Mouse (Mus musculus) lung, postnatal 0 days (tissue): Measurements from ENCODE around the gene Ntng2. TPM values are rescaled to one million over a fixed set of nuclear protein-coding genes. Genes with fewer than 3 reads are reported as not detected.
A peak's percentile ranks its signal among the peaks of the same experiment; 100 is the strongest.

Experiments used
- ATAC-seq: fragments of 200-750 bp; cut with Nextera tagmentation; 2 replicates; pipeline ENCODE4 v1.8.0; 2017; ENCODE audit warnings: moderate library complexity
- DNase-seq: peaks from one replicate; pipeline ENCODE4 v3.0.0-alpha.2; 2016; ENCODE audit warnings: low spot score
- H3K27ac ChIP-seq: fragments of 300-500 bp; sonication (generic); 2 replicates; pipeline ENCODE4 v1.5.1; 2014; ENCODE audit warnings: antibody characterized with exemption, mild to moderate bottlenecking, low read length, mixed read lengths
- H3K27me3 ChIP-seq: fragments of 300-500 bp; sonication (generic); replicated peaks from 2 replicates; pipeline ENCODE4 v1.6.1; 2014; ENCODE audit warnings: low read length, mixed read lengths; ENCODE audit not compliant: insufficient read depth
- H3K36me3 ChIP-seq: fragments of 300-500 bp; sonication (generic); 2 replicates; pipeline ENCODE4 v1.6.1; 2014; ENCODE audit warnings: low read length, mixed read lengths; ENCODE audit not compliant: insufficient read depth
- H3K4me1 ChIP-seq: fragments of 300-500 bp; sonication (generic); 2 replicates; pipeline ENCODE4 v1.6.1; 2014; ENCODE audit warnings: antibody characterized with exemption, low read depth, low read length, mixed read lengths; ENCODE audit not compliant: insufficient read depth
- H3K4me2 ChIP-seq: fragments of 300-500 bp; sonication (generic); replicated peaks from 2 replicates; pipeline ENCODE4 v1.6.1; 2014; ENCODE audit warnings: low read depth, mild to moderate bottlenecking, low read length, moderate library complexity, mixed read lengths
- H3K4me3 ChIP-seq: fragments of 300-500 bp; sonication (generic); 2 replicates; pipeline ENCODE4 v1.5.1; 2014; ENCODE audit warnings: low read depth, low read length
- H3K9ac ChIP-seq: fragments of 300-500 bp; sonication (generic); replicated peaks from 2 replicates; pipeline ENCODE4 v1.6.1; 2014; ENCODE audit warnings: low read depth, mild to moderate bottlenecking
- H3K9me3 ChIP-seq: fragments of 300-500 bp; sonication (generic); 2 replicates; pipeline ENCODE4 v1.6.1; 2016; ENCODE audit warnings: low read length, mixed read lengths
- CTCF ChIP-seq: IDR thresholded peaks from 2 replicates; pipeline ENCODE4 v1.5.1; 2016; ENCODE audit warnings: antibody characterized with exemption, mild to moderate bottlenecking
- EP300 ChIP-seq: IDR thresholded peaks from 2 replicates; pipeline ENCODE4 v1.6.1; 2016; ENCODE audit warnings: antibody characterized with exemption, mild to moderate bottlenecking, control low read depth
- WGBS: fragments of 180-500 bp; shearing (Covaris S2); extraction: QIAGEN DNeasy Blood & Tissue Kit; methylation state at CpG from one replicate; pipeline ENCODE4 v1.1.7; 2014; 5-methylcytosine and 5-hydroxymethylcytosine counted together
- polyA plus RNA-seq: library from polyadenylated mRNA; unstranded; fragments of >200 nt; fragmentation: Nextera tagmentation; extraction: Ambion mirVana; gene quantifications from 2 replicates; pipeline ENCODE4 v1.2.1, GENCODE M21; 2015

The Ntng2 gene
- polyA plus RNA-seq, 1 experiment from 2014 or later: 1.4 TPM

- no peak for TF ChIP-seq EP300
- TF ChIP-seq CTCF: no peak
- Histone ChIP-seq H3K4me1 (no peaks in the 10 kb centered on the region), H3K9ac (no peak overlapping the region), H3K9me3 (no peaks in the 10 kb centered on the region), H3K27ac (no peak overlapping the region), H3K27me3 (peaks cover 3% of the 10 kb centered on the region; the same call in 1 of the 2 replicates), H3K4me2 (no peak overlapping the region), H3K36me3 (no peaks in the 10 kb centered on the region), H3K4me3 (no peak overlapping the region)
- DNase-seq: no peak
- WGBS: 44% methylated on average over 12 of the region's 12 CpGs
- ATAC-seq: no peak
Measured at GRCm38 (mm10) chr2:29196844-29197243, 56.0 kb downstream of the Ntng2 start.

DNA sequence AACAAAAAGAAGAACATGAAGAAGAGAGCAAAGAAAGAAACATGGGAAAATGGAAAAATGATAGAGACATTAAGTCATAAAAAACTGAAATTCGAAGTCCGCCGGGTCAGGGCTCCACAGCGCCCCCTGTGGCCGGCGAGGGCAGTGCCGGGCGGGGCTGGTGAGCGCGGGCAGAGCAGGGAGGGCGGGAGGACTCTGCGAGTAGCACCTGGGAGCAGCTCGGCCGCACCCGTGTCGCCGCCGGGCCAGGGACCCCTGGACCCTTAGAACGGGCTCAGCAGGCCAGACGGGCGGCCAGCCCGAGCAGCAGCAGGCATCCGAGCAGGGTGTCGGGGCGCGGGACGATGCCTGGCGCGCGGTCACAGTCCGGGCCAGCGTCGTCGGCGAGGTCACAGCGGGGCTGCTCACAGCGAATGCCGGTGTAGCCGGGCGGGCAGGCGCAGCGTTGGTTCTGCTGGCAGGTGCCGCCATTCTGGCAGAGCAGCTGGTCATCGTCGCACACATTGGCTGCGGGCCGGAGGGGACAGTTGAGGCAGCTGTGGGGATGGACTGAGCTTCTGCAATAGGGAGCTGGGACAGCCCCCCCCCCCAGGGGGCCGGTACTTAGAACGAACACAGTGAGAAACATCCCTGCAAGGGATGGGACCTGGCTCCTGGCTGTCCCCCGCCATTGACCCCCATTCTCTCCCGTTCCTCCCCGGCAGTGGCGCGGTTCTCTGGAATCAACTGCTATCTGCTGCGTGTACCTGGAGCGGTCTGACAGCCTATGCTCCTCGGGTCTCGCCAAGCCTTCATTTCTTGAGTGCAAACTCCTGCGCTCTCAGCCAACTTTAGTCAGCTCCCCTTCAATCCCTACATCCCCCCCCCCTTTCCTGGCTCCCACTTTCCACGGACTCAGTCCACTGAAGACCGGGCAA is 58.0 kb downstream of the Ntng2 start:
- no peaks in the 10 kb centered on the region for H3K4me1 ChIP-seq
- no peak for TF ChIP-seq EP300
- peak; percentile 89 for TF ChIP-seq CTCF
- H3K27me3 ChIP-seq: peaks cover 3% of the 10 kb centered on the region; the same call in 1 of the 2 replicates
- no peak overlapping the region for H3K27ac ChIP-seq
- DNase-seq (peak; percentile 82), ATAC-seq (peak; percentile 75)
- no peaks in the 10 kb centered on the region for H3K36me3 ChIP-seq
- H3K9ac ChIP-seq: no peak overlapping the region
- under 1% methylated on average over 55 of the region's 61 CpGs for WGBS
- peak overlapping the region; percentile 93 for H3K4me2 ChIP-seq
- no peaks in the 10 kb centered on the region for H3K9me3 ChIP-seq
- H3K4me3 ChIP-seq: peak overlapping the region; percentile 33

DNA sequence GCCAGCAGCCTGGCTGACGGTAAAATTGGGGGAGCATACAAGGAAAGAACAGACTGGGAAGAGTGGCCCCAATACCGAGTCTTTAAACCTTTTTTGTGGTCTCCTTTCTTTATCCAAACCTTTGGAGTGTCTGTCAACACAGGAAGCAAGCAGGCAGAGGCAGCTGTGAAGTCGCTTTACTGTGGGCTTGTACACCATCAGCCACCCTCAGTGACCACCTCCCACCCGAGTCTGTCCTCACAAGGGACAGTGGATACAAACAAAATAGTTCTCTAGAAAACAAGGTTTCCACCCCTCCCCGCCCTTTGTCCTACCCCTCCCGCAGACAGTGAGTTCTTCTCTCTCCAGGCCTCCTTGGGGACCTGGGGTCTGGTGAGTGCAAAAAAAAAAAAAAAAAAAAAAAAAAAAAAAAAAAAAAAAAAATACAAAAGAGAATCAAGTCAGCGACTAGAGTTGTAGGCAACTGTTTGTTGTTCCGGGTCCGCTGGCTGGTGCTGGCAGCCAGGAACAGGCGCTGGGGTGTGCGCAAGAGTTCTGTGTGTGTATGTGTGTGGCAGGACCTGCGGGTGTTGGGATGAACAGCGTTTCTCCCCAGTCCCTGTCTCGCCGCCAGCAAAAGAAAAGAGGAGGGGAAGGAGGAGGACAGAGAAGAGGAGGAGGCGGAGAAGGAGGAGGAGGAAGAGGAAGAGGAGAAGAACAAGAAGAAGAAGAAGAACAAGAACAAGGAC is 58.8 kb downstream of the Ntng2 start:
- Histone ChIP-seq H3K27me3 (peaks cover 3% of the 10 kb centered on the region; the same call in 1 of the 2 replicates), H3K27ac (no peak overlapping the region), H3K9ac (no peak overlapping the region), H3K36me3 (no peaks in the 10 kb centered on the region), H3K9me3 (no peaks in the 10 kb centered on the region), H3K4me3 (peak overlapping the region; percentile 33), H3K4me1 (no peaks in the 10 kb centered on the region), H3K4me2 (peak overlapping the region; percentile 93)
- ATAC-seq (peak; percentile 33; the same call in 1 of the 2 replicates), DNase-seq (peak; percentile 57)
- TF ChIP-seq CTCF (no peak), EP300 (no peak)
- WGBS: 18% methylated on average over 16 of the region's 16 CpGs

DNA sequence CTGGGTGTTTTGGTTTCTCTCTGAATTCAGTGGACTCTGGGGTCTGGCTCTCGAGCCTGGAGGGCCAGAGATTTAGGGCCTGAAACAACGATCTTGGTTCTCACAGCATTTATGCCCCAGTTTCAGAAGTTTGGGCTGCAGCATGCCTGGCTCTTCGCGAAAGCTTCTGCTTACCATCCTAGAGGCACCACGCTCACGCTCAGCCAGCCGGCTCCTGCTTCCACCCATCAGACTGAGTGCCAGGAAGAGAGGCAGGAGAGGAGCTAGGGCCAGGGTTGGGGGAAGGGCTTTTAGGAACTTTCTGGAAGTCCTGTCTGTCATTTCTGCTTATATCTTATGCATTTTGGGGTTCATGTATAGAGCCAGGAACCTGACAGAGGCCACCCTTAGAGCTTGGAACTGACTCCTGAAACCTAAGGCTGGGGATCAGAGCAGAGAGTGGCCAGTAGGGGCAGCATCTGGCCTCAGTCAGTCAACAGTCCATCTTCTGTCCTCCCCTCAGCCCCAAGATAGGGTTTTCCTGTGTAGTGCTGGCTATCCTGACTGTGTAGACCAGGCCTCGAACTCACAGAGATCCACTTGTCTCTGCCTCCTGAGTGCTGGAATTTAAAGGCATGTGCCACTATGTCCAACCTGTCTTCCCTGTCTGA is 60.1 kb downstream of the Ntng2 start:
- no peak overlapping the region for H3K4me3 ChIP-seq
- no peaks in the 10 kb centered on the region for H3K36me3 ChIP-seq
- TF ChIP-seq EP300: no peak
- peak; percentile 57 for TF ChIP-seq CTCF
- H3K27me3 ChIP-seq: peaks cover 3% of the 10 kb centered on the region; the same call in 1 of the 2 replicates
- H3K9me3 ChIP-seq: no peaks in the 10 kb centered on the region
- H3K9ac ChIP-seq: no peak overlapping the region
- DNase-seq (peak; percentile 28), ATAC-seq (no peak)
- no peak overlapping the region for H3K27ac ChIP-seq
- H3K4me1 ChIP-seq: no peaks in the 10 kb centered on the region
- no peak overlapping the region for H3K4me2 ChIP-seq
- WGBS: 82% methylated on average over 8 of the region's 8 CpGs

DNA sequence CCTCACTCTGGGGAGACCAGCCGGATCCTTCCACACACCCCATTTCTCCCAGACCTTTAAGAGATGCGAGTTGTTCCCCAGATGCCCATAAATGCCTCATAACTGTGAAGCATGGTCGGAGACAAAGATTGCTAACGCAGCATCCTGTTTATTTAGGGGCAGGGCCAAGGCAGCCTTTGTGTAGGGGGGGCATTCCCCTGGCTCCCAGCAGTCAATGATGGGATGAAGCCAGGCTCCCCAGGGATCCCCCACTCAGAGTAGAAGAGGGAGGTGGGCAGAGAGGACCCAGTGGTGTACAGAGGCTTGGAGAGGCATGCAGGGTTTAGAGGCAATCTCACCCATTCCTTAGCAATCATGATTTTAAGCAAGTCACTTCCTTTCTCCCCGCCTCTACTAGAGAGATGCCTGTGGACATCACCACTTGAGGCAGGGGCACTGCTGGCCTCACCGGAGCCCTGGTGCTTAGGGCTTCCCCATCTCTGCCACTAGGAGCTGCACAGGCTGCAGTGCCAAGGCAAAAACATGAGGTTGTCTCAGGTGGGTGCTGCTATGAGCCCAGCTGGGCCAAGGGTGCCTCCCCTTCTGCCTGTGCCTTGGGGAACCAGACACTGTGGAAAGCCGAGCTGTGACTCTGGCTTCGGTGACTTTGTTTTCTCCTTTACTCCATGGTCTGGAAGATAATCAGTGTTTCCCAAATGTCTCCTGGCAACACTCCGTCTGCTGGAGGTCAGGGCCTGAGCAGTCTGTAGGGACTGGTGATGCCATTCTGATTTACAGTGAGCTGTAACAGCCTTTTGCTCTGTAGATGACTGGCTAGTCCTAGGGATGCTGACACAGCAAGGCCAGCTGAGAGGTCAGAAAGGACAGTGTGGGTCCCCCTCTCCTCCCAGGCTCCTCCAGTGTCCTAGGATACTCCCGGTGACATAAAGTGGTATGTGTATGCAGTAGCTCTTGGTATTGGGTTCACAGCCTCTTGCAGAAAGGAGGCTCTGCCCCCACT is 61.3 kb downstream of the Ntng2 start:
- Histone ChIP-seq H3K4me3 (no peak overlapping the region), H3K9ac (no peak overlapping the region), H3K4me1 (no peaks in the 10 kb centered on the region), H3K27ac (no peak overlapping the region), H3K36me3 (no peaks in the 10 kb centered on the region), H3K27me3 (peaks cover 3% of the 10 kb centered on the region; the same call in 1 of the 2 replicates), H3K9me3 (no peaks in the 10 kb centered on the region), H3K4me2 (no peak overlapping the region)
- ATAC-seq (no peak), DNase-seq (no peak)
- TF ChIP-seq EP300 (no peak), CTCF (peak; percentile 12)
- 64% methylated on average over 10 of the region's 10 CpGs for WGBS
